26 mouse cellular contexts compared by ENCODE assay signal in the genomic region with DNA sequence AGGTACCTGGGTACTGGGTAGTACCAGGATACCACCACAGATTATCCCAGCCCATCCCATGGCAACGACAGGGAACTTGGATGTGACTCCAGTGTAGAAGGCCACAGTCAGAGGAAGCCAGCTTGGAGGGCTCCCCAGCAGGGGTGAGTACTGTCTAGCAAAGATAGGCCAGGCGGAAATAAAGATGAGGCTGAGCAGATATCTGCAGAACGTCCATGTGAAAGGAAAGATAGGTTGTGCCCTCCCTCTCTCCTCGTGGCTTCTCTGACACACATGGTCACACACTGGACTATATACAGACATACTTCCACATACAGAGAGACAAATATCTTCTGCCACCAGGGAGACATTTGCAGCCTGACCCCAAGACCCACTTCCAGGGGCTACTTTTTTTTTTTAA.
DNase-seq lines count a peak whose midpoint lies in the region; ATAC-seq and TF ChIP-seq lines count a peak whose summit lies in the region.
"Had no signal": no experiment of that assay in that cellular context is flagged by ENCODE, and none has a peak within 500 bp of the region (broad histone marks: within the 10 kb centered on the region; RNA-seq: fewer than 3 reads in every experiment).

No protein-coding gene starts in this region.

- H3K36me3 ChIP-seq in testis, adult 2 months (ENCODE audit: control insufficient read depth, insufficient read depth, low read length): no peaks in the 10 kb centered on the region
- H3K36me3 ChIP-seq in liver, embryonic 15.5 days (replicated peaks): no peaks in the 10 kb centered on the region; the same call in none of the 2 replicates
- H3K36me3 ChIP-seq: heart, embryonic 15.5 days; midbrain, embryonic 15.5 days had no signal

- no peak for DNase-seq in testis, postnatal 14 days (ENCODE audit: low spot score)
- no peak for DNase-seq in gastrocnemius, adult 2 months
- no peak for DNase-seq in layer of hippocampus, postnatal 14 days (ENCODE audit: low spot score in 2 of 2)
- no peak for DNase-seq in cerebellum, adult 11-12 months
- DNase-seq: adrenal gland, postnatal 10 days; B cell, adult 2 months; cerebellum, adult 9-11 months; forebrain, postnatal 0 days; heart, postnatal 36 days; kidney, adult 9 months; kidney, postnatal 25 days; thymus, postnatal 25 days had no signal

- H3K27ac ChIP-seq in testis, adult 2 months (ENCODE audit: control insufficient read depth, insufficient read depth, low read depth, low read length): no peak overlapping the region
- no peak overlapping the region for H3K27ac ChIP-seq in liver, embryonic 15.5 days (replicated peaks)
- no peak overlapping the region for H3K27ac ChIP-seq in gastrocnemius, adult 2 months
- H3K27ac ChIP-seq: embryonic facial prominence, embryonic 10.5 days; heart, embryonic 15.5 days; hindbrain, postnatal 0 days; limb, embryonic 15.5 days; neural tube, embryonic 13.5 days had no signal

- H3K9me3 ChIP-seq in liver, embryonic 15.5 days (replicated peaks): no peaks in the 10 kb centered on the region
- H3K9me3 ChIP-seq: embryonic facial prominence, embryonic 10.5 days; forebrain, embryonic 10.5 days; heart, embryonic 15.5 days; limb, embryonic 15.5 days; midbrain, embryonic 15.5 days; neural tube, embryonic 13.5 days had no signal

- TF ChIP-seq POLR2A in testis, adult 2 months (IDR thresholded peaks at IDR 0.05; ENCODE audit: control insufficient read depth, low read depth, low read length): no peak

- TF ChIP-seq CTCF in testis, adult 2 months (IDR thresholded peaks at IDR 0.05; ENCODE audit: control insufficient read depth, insufficient read depth, insufficient replicate concordance, low read depth, low read length): no peak
- no peak for TF ChIP-seq CTCF in gastrocnemius, adult 2 months (IDR thresholded peaks at IDR 0.05)

- H3K4me3 ChIP-seq in testis, adult 2 months (ENCODE audit: control insufficient read depth, low read depth, low read length): peak overlapping the region; percentile 77
- no peak overlapping the region for H3K4me3 ChIP-seq in liver, embryonic 15.5 days (replicated peaks)
- H3K4me3 ChIP-seq in gastrocnemius, adult 2 months: no peak overlapping the region
- H3K4me3 ChIP-seq: embryonic facial prominence, embryonic 10.5 days; forebrain, embryonic 10.5 days; heart, embryonic 15.5 days; limb, embryonic 15.5 days; midbrain, embryonic 15.5 days; myocyte; neural tube, embryonic 13.5 days had no signal

- no peak overlapping the region for H3K9ac ChIP-seq in liver, embryonic 15.5 days
- H3K9ac ChIP-seq: forebrain, postnatal 0 days; heart, embryonic 15.5 days; limb, embryonic 15.5 days; midbrain, embryonic 15.5 days; neural tube, embryonic 13.5 days had no signal

- intact Hi-C loops in gastrocnemius, adult 2 months (cut with DNase I): no loop called here

- 24% methylated on average over 4 of the region's 4 CpGs for WGBS in liver, embryonic 15.5 days (ENCODE audit: insufficient replicate concordance)

- peaks cover 19% of the 10 kb centered on the region for H3K4me1 ChIP-seq in testis, adult 2 months (ENCODE audit: control insufficient read depth, insufficient read depth, low read length)
- peaks cover 30% of the 10 kb centered on the region for H3K4me1 ChIP-seq in liver, embryonic 15.5 days (replicated peaks)
- H3K4me1 ChIP-seq: limb, embryonic 15.5 days had no signal

- 0 out of 2 replicates have a peak, but pooled peaks have one; percentile 36 for ATAC-seq in erythroblast, adult 5-6 weeks (replicated peaks; ENCODE audit: low FRiP score, poor library complexity, severe bottlenecking)
- peak; percentile 73 for ATAC-seq in liver, embryonic 15.5 days (ENCODE audit: insufficient read depth)
- ATAC-seq: forebrain, postnatal 0 days; hindbrain, postnatal 0 days; intestine, embryonic 16.5 days; lung, postnatal 0 days; midbrain, embryonic 15.5 days had no signal

- H3K27me3 ChIP-seq in testis, adult 2 months (ENCODE audit: control insufficient read depth, insufficient read depth, low read length): no peaks in the 10 kb centered on the region
- no peaks in the 10 kb centered on the region for H3K27me3 ChIP-seq in liver, embryonic 15.5 days
- H3K27me3 ChIP-seq: CH12.LX; heart, embryonic 15.5 days; limb, embryonic 15.5 days; midbrain, embryonic 15.5 days; neural tube, embryonic 13.5 days had no signal

- H3K4me2 ChIP-seq in liver, embryonic 15.5 days: no peak overlapping the region
- H3K4me2 ChIP-seq: heart, embryonic 15.5 days; limb, embryonic 15.5 days; midbrain, embryonic 15.5 days; neural tube, embryonic 13.5 days had no signal
